8 mouse cellular contexts compared by ENCODE assay signal in genomic region chr8:84703466-84704249, GRCm38 (mm10). TPM values are rescaled to one million over a fixed set of nuclear protein-coding genes. Genes with fewer than 3 reads are reported as not detected.
DNase-seq lines count a peak whose midpoint lies in the region; ATAC-seq lines count a peak whose summit lies in the region.

No protein-coding gene starts in this region.

- no peaks in the 10 kb centered on the region for H3K9me3 ChIP-seq in megakaryocyte, embryonic 14.5 days
- H3K9me3 ChIP-seq in embryonic facial prominence, embryonic 14.5 days (ENCODE audit: control insufficient read depth, low read length): no peaks in the 10 kb centered on the region
- H3K9me3 ChIP-seq in intestine, embryonic 14.5 days (ENCODE audit: control insufficient read depth, low read length): no peaks in the 10 kb centered on the region
- H3K9me3 ChIP-seq in midbrain, embryonic 12.5 days: no peaks in the 10 kb centered on the region

- peaks cover 48% of the 10 kb centered on the region for H3K36me3 ChIP-seq in megakaryocyte, embryonic 14.5 days (replicated peaks; ENCODE audit: low read length)
- H3K36me3 ChIP-seq in embryonic facial prominence, embryonic 14.5 days (ENCODE audit: control insufficient read depth, insufficient read depth, low read length): peaks cover 33% of the 10 kb centered on the region
- peaks cover 9% of the 10 kb centered on the region for H3K36me3 ChIP-seq in intestine, embryonic 14.5 days (ENCODE audit: control insufficient read depth, insufficient read depth, low read length)
- H3K36me3 ChIP-seq in midbrain, embryonic 12.5 days: peaks cover 8% of the 10 kb centered on the region

- no peak for ATAC-seq in megakaryocyte, adult 5-6 weeks (ENCODE audit: poor library complexity, severe bottlenecking)
- no peak for ATAC-seq in embryonic facial prominence, embryonic 14.5 days (ENCODE audit: low read depth)
- no peak for ATAC-seq in intestine, embryonic 14.5 days (replicated peaks; ENCODE audit: low FRiP score, low TSS enrichment, low read depth)
- no peak for ATAC-seq in midbrain, embryonic 12.5 days (ENCODE audit: low FRiP score, low read depth)

- H3K4me3 ChIP-seq in megakaryocyte, embryonic 14.5 days (replicated peaks): peak overlapping the region; percentile 91
- H3K4me3 ChIP-seq in embryonic facial prominence, embryonic 14.5 days (ENCODE audit: low read depth, low read length): peak overlapping the region; percentile 18
- peak overlapping the region; percentile 16; the same call in 1 of the 2 replicates for H3K4me3 ChIP-seq in intestine, embryonic 14.5 days (ENCODE audit: low read depth, low read length)
- H3K4me3 ChIP-seq in midbrain, embryonic 12.5 days: peak overlapping the region; percentile 23

- no peak for DNase-seq in embryonic facial prominence, embryonic 14.5 days (ENCODE audit: low spot score)
- DNase-seq in intestine, embryonic 14.5 days (ENCODE audit: low spot score): no peak
- peak; percentile 64 for DNase-seq in thymus, postnatal 14 days
- no peak for DNase-seq in adipocyte (ENCODE audit: low spot score)
- DNase-seq in right cerebral cortex, adult 18-20 months: no peak

- H3K4me2 ChIP-seq in embryonic facial prominence, embryonic 14.5 days (ENCODE audit: low read depth, low read length): peak overlapping the region; percentile 33; the same call in 1 of the 2 replicates
- peak overlapping the region; percentile 37 for H3K4me2 ChIP-seq in intestine, embryonic 14.5 days (ENCODE audit: low read length)
- H3K4me2 ChIP-seq in midbrain, embryonic 12.5 days (replicated peaks): peak overlapping the region; percentile 30

- H3K27me3 ChIP-seq in megakaryocyte, embryonic 14.5 days (replicated peaks): no peaks in the 10 kb centered on the region
- peaks cover 69% of the 10 kb centered on the region for H3K27me3 ChIP-seq in embryonic facial prominence, embryonic 14.5 days (replicated peaks; ENCODE audit: control insufficient read depth, insufficient read depth, low read length)
- peaks cover 76% of the 10 kb centered on the region for H3K27me3 ChIP-seq in intestine, embryonic 14.5 days (replicated peaks; ENCODE audit: control insufficient read depth, insufficient read depth, low read length)
- peaks cover 84% of the 10 kb centered on the region for H3K27me3 ChIP-seq in midbrain, embryonic 12.5 days

- peaks cover 84% of the 10 kb centered on the region for H3K4me1 ChIP-seq in megakaryocyte, embryonic 14.5 days
- peaks cover 30% of the 10 kb centered on the region for H3K4me1 ChIP-seq in embryonic facial prominence, embryonic 14.5 days (ENCODE audit: control insufficient read depth, insufficient read depth, low read length)
- H3K4me1 ChIP-seq in intestine, embryonic 14.5 days (replicated peaks; ENCODE audit: control insufficient read depth, insufficient read depth, low read length): peaks cover 19% of the 10 kb centered on the region
- peaks cover 48% of the 10 kb centered on the region for H3K4me1 ChIP-seq in midbrain, embryonic 12.5 days

- peak overlapping the region; percentile 30; the same call in 1 of the 2 replicates for H3K9ac ChIP-seq in embryonic facial prominence, embryonic 14.5 days (ENCODE audit: low read depth, low read length)
- H3K9ac ChIP-seq in intestine, embryonic 14.5 days (ENCODE audit: low read length): no peak overlapping the region
- H3K9ac ChIP-seq in midbrain, embryonic 12.5 days (replicated peaks): no peak overlapping the region; the same call in 1 of the 2 replicates

- 15% methylated on average over 30 of the region's 38 CpGs for whole genome bisulfite sequencing in embryonic facial prominence, embryonic 14.5 days
- 10% methylated on average over 38 of the region's 38 CpGs for WGBS in intestine, embryonic 14.5 days
- 7% methylated on average over 38 of the region's 38 CpGs for WGBS in midbrain, embryonic 12.5 days

- H3K27ac ChIP-seq in embryonic facial prominence, embryonic 14.5 days (replicated peaks; ENCODE audit: low read depth, low read length): 0 out of 2 replicates have a peak overlapping the region, but pooled peaks have one; percentile 1
- H3K27ac ChIP-seq in intestine, embryonic 14.5 days (ENCODE audit: low read depth): no peak overlapping the region
- no peak overlapping the region for H3K27ac ChIP-seq in midbrain, embryonic 12.5 days (replicated peaks)

RNA-seq across cellular contexts. Expression of gene Lyl1, which starts 2.4 kb away (rescaled TPM):
- polyA plus RNA-seq in megakaryocyte, embryonic 14.5 days (2012; ENCODE audit: insufficient read depth, low replicate concordance): 347 and 510 TPM in 2 replicates
- total RNA-seq in megakaryocyte, adult 5-6 weeks (2015): 69.0 and 69.9 TPM in 2 replicates
- 60.3 and 62.0 TPM in 2 replicates for total RNA-seq in megakaryocyte, adult 5-6 weeks (2017)
- 5.8 and 6.8 TPM in 2 replicates for polyA plus RNA-seq in embryonic facial prominence, embryonic 14.5 days (2014; fragmentation: Nextera tagmentation; extraction: Ambion mirVana)
- 4.3 and 5.2 TPM in 2 replicates for polyA plus RNA-seq in intestine, embryonic 14.5 days (2014; fragmentation: Nextera tagmentation; extraction: Ambion mirVana)
- polyA plus RNA-seq in midbrain, embryonic 12.5 days (2016; fragmentation: Nextera tagmentation; extraction: Ambion mirVana): 3.5 and 5.6 TPM in 2 replicates

RNA-seq across cellular contexts. Expression of gene Nacc1, which starts 16.0 kb away (rescaled TPM):
- 144 and 266 TPM in 2 replicates for polyA plus RNA-seq in megakaryocyte, embryonic 14.5 days (2012; ENCODE audit: insufficient read depth, low replicate concordance)
- total RNA-seq in megakaryocyte, adult 5-6 weeks (2015): 42.8 and 43.0 TPM in 2 replicates
- total RNA-seq in megakaryocyte, adult 5-6 weeks (2017): 31.8 and 36.8 TPM in 2 replicates
- polyA plus RNA-seq in embryonic facial prominence, embryonic 14.5 days (2014; fragmentation: Nextera tagmentation; extraction: Ambion mirVana): 19.7 and 20.1 TPM in 2 replicates
- polyA plus RNA-seq in intestine, embryonic 14.5 days (2014; fragmentation: Nextera tagmentation; extraction: Ambion mirVana): 23.7 and 25.0 TPM in 2 replicates
- 20.8 and 25.0 TPM in 2 replicates for polyA plus RNA-seq in midbrain, embryonic 12.5 days (2016; fragmentation: Nextera tagmentation; extraction: Ambion mirVana)

RNA-seq across cellular contexts. Expression of gene Trmt1, which starts 17.6 kb away (rescaled TPM):
- polyA plus RNA-seq in megakaryocyte, embryonic 14.5 days (2012; ENCODE audit: insufficient read depth, low replicate concordance): 107 and 120 TPM in 2 replicates
- 29.5 and 35.9 TPM in 2 replicates for total RNA-seq in megakaryocyte, adult 5-6 weeks (2015)
- total RNA-seq in megakaryocyte, adult 5-6 weeks (2017): 37.6 and 40.4 TPM in 2 replicates
- polyA plus RNA-seq in embryonic facial prominence, embryonic 14.5 days (2014; fragmentation: Nextera tagmentation; extraction: Ambion mirVana): 55.8 and 73.2 TPM in 2 replicates
- polyA plus RNA-seq in intestine, embryonic 14.5 days (2014; fragmentation: Nextera tagmentation; extraction: Ambion mirVana): 85.9 and 87.0 TPM in 2 replicates
- 53.6 and 58.8 TPM in 2 replicates for polyA plus RNA-seq in midbrain, embryonic 12.5 days (2016; fragmentation: Nextera tagmentation; extraction: Ambion mirVana)

RNA-seq across cellular contexts. Expression of gene G430095P16Rik, which starts 19.1 kb away (rescaled TPM):
- 2.7 and 19.7 TPM in 2 replicates for polyA plus RNA-seq in megakaryocyte, embryonic 14.5 days (2012; ENCODE audit: insufficient read depth, low replicate concordance)
- 40.4 and 45.2 TPM in 2 replicates for total RNA-seq in megakaryocyte, adult 5-6 weeks (2015)
- 20.6 and 25.5 TPM in 2 replicates for total RNA-seq in megakaryocyte, adult 5-6 weeks (2017)
- 2.0 and 2.7 TPM in 2 replicates for polyA plus RNA-seq in embryonic facial prominence, embryonic 14.5 days (2014; fragmentation: Nextera tagmentation; extraction: Ambion mirVana)
- polyA plus RNA-seq in intestine, embryonic 14.5 days (2014; fragmentation: Nextera tagmentation; extraction: Ambion mirVana): 3.3 and 4.1 TPM in 2 replicates
- 2.0 and 2.4 TPM in 2 replicates for polyA plus RNA-seq in midbrain, embryonic 12.5 days (2016; fragmentation: Nextera tagmentation; extraction: Ambion mirVana)

RNA-seq across cellular contexts. Expression of gene Ier2, which starts 41.0 kb away (rescaled TPM):
- 106 and 333 TPM in 2 replicates for polyA plus RNA-seq in megakaryocyte, embryonic 14.5 days (2012; ENCODE audit: insufficient read depth, low replicate concordance)
- total RNA-seq in megakaryocyte, adult 5-6 weeks (2015): 86.1 and 87.5 TPM in 2 replicates
- 62.7 and 65.3 TPM in 2 replicates for total RNA-seq in megakaryocyte, adult 5-6 weeks (2017)
- polyA plus RNA-seq in embryonic facial prominence, embryonic 14.5 days (2014; fragmentation: Nextera tagmentation; extraction: Ambion mirVana): 45.9 and 50.3 TPM in 2 replicates
- polyA plus RNA-seq in intestine, embryonic 14.5 days (2014; fragmentation: Nextera tagmentation; extraction: Ambion mirVana): 73.2 and 75.5 TPM in 2 replicates
- polyA plus RNA-seq in midbrain, embryonic 12.5 days (2016; fragmentation: Nextera tagmentation; extraction: Ambion mirVana): 47.1 and 47.4 TPM in 2 replicates

Comparison
In these comparisons a context has a peak if more than half of its experiments do, and no peak if none do; other contexts are left out.
1. H3K4me3 ChIP-seq: peak in every context shown above with its lines; median percentile 91 in megakaryocyte, embryonic 14.5 days; 23 in midbrain, embryonic 12.5 days; 18 in embryonic facial prominence, embryonic 14.5 days; 16 in intestine, embryonic 14.5 days.
2. RNA of gene Lyl1, which starts 2.4 kb away (polyA plus RNA-seq): 347 to 510 TPM in megakaryocyte, embryonic 14.5 days; 5.8 to 6.8 TPM in embryonic facial prominence, embryonic 14.5 days, 3.5 to 5.6 TPM in midbrain, embryonic 12.5 days and 4.3 to 5.2 TPM in intestine, embryonic 14.5 days; every median in the first group is over 10 times any median in the second.
3. Peak in every context shown above with its lines, with median percentiles within 50 percentile points of each other: H3K4me2 ChIP-seq.